Mouse (Mus musculus) stomach, embryonic 14.5 days (tissue): ENCODE data around the gene Dhx16. TPM values are rescaled to one million over a fixed set of nuclear protein-coding genes. Genes with fewer than 3 reads are reported as not detected.

Source experiments
- ATAC-seq: fragments of 200-750 bp; cut with Nextera tagmentation; 2 replicates; pipeline ENCODE4 v1.8.0; 2017; ENCODE audit warnings: low read depth, moderate TSS enrichment; ENCODE audit not compliant: insufficient number of reproducible peaks, insufficient read depth, low FRiP score
- H3K27ac ChIP-seq: fragments of 300-500 bp; sonication (generic); 2 replicates; pipeline ENCODE4 v1.5.1; 2014; ENCODE audit warnings: mild to moderate bottlenecking, low read length, moderate library complexity, mixed read lengths
- H3K27me3 ChIP-seq: fragments of 300-500 bp; sonication (generic); 2 replicates; pipeline ENCODE4 v1.6.1; 2014; ENCODE audit warnings: low read length, control low read depth, mixed read lengths; ENCODE audit not compliant: control insufficient read depth, insufficient read depth
- H3K36me3 ChIP-seq: fragments of 300-500 bp; sonication (generic); 2 replicates; pipeline ENCODE4 v1.6.1; 2014; ENCODE audit warnings: mild to moderate bottlenecking, control low read depth, low read length, moderate library complexity, mixed read lengths; ENCODE audit not compliant: control insufficient read depth, insufficient read depth
- H3K4me1 ChIP-seq: fragments of 300-500 bp; sonication (generic); 2 replicates; pipeline ENCODE4 v1.6.1; 2014; ENCODE audit warnings: low read length, control low read depth, mixed read lengths; ENCODE audit not compliant: control insufficient read depth, insufficient read depth
- H3K4me2 ChIP-seq: fragments of 300-500 bp; sonication (generic); replicated peaks from 2 replicates; pipeline ENCODE4 v1.6.1; 2014; ENCODE audit warnings: low read depth, low read length, control low read depth
- H3K4me3 ChIP-seq: fragments of 300-500 bp; sonication (generic); 2 replicates; pipeline ENCODE4 v1.5.1; 2014; ENCODE audit warnings: low read depth, low read length, control low read depth
- H3K9ac ChIP-seq: fragments of 300-500 bp; sonication (generic); replicated peaks from 2 replicates; pipeline ENCODE4 v1.6.1; 2014; ENCODE audit warnings: low read depth, mild to moderate bottlenecking, control low read depth, low read length, moderate library complexity, mixed read lengths
- H3K9me3 ChIP-seq: fragments of 300-500 bp; sonication (generic); 2 replicates; pipeline ENCODE4 v1.6.1; 2016; ENCODE audit warnings: low read depth, low read length, control low read depth; ENCODE audit not compliant: control insufficient read depth
- WGBS: fragments of 180-500 bp; shearing (Covaris S2); extraction: QIAGEN DNeasy Blood & Tissue Kit; methylation state at CpG from one replicate; pipeline ENCODE4 v1.1.7; 2014; 5-methylcytosine and 5-hydroxymethylcytosine counted together
- polyA plus RNA-seq: library from polyadenylated mRNA; unstranded; fragments of >200 nt; fragmentation: Nextera tagmentation; extraction: Ambion mirVana; gene quantifications from 2 replicates; pipeline ENCODE4 v1.2.1, GENCODE M21; 2014

Dhx16 gene
- polyA plus RNA-seq, 1 experiment from 2014 or later = 34.0 TPM

DNA sequence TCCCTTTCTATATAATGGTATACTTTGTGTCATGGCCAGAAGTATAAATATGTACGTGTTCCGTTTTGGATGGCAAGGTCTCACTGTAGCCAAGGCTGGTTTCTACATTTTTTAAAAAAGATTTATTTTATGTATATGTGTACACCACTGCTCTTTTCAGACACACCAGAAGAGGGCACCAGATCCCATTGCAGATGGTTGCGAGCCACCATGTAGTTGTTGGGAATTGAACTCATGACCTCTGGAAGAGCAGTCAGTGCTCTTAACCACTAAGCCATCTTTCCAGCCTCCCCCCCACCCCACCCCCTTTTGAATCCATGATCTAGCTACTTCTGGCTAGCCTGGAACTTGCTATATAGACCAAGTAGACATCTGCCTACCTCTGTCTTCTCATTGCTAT lies 36.1 kb upstream of the Dhx16 start:
- Histone ChIP-seq H3K9ac (no peak overlapping the region), H3K9me3 (no peaks in the 10 kb centered on the region), H3K4me3 (no peak overlapping the region), H3K36me3 (peaks cover 33% of the 10 kb centered on the region), H3K27ac (no peak overlapping the region), H3K4me2 (no peak overlapping the region), H3K27me3 (no peaks in the 10 kb centered on the region), H3K4me1 (peaks cover 11% of the 10 kb centered on the region; the same call in 1 of the 2 replicates)
- WGBS = 84% methylated on average over 3 of the region's 3 CpGs
- no peak for ATAC-seq

DNA sequence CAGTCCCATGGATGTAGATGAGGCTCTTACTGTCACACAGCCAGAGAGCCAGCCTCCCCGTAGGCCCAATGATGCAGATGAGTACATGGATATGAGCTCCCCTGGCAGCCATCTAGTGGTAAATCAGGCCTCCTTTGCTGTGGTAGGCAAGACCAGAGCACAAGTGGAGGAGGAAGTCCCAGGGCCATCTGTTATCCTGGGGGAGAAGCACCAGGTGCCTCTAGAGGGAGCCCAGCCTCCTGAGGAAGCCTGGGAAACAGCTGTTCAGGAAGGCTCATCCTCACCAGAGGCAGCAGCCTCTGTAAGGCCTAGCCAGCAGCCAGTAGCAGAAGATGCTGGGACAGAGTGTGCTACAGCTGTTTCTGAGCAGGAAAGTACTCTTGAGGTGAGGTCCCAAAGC lies 31.5 kb upstream of the Dhx16 start:
- Histone ChIP-seq H3K9ac (no peak overlapping the region), H3K4me1 (0 out of 2 replicates have a peak, but pooled peaks cover under 1% of the 10 kb centered on the region), H3K4me2 (no peak overlapping the region), H3K4me3 (no peak overlapping the region), H3K27me3 (no peaks in the 10 kb centered on the region), H3K9me3 (no peaks in the 10 kb centered on the region), H3K27ac (no peak overlapping the region), H3K36me3 (peaks cover 70% of the 10 kb centered on the region)
- ATAC-seq = peak; percentile 23; the same call in 1 of the 2 replicates
- WGBS = 44% methylated on average over 1 of the region's 1 CpGs

DNA sequence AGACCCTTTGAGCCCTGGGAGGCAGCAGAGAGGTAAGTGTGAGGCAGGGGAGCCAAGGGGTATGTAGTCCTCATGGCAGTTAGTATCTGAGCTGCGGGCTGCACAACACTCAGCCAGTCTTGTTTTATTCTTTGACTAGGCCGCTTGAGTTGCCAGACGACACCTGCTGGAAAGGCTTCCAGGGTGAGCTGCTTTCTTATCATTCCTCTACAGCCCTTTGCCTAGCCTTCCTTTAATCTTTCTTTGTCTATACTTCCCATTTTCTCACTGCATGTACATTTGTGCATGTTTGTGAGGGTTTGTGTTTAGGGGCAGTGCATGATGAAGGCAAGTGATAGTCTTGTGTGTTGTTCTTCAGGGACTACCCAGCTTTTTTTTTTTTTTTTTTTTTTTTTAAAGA lies 28.6 kb upstream of the Dhx16 start:
- 91% methylated on average over 3 of the region's 3 CpGs for WGBS
- H3K4me1 ChIP-seq = no peaks in the 10 kb centered on the region
- H3K9ac ChIP-seq = no peak overlapping the region
- H3K4me3 ChIP-seq = no peak overlapping the region
- H3K27ac ChIP-seq = no peak overlapping the region
- peaks cover 71% of the 10 kb centered on the region for H3K36me3 ChIP-seq
- H3K4me2 ChIP-seq = no peak overlapping the region
- no peak for ATAC-seq
- H3K27me3 ChIP-seq = no peaks in the 10 kb centered on the region
- no peaks in the 10 kb centered on the region for H3K9me3 ChIP-seq

DNA sequence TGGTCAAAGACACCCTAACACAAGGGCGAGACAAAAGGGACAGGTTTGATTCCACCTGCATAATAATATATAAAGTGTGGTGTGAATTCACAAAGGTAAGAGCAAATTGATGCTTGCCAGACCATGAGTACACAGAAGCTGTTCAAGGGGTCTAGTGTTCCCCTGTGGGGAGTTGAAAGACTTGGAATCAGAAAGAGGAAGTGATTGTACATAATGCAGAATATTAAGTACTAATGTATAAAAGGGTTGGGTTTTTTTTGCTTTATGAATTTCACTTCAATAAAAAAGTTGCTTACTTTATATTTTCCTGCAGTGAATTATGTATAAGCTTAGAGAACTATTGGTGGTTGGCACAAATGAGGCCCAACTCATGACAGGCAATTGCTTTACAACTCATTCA lies 20.2 kb upstream of the Dhx16 start:
- Histone ChIP-seq H3K9ac (no peak overlapping the region), H3K4me3 (no peak overlapping the region), H3K4me2 (no peak overlapping the region), H3K9me3 (no peaks in the 10 kb centered on the region), H3K27me3 (no peaks in the 10 kb centered on the region), H3K36me3 (peaks cover 15% of the 10 kb centered on the region), H3K27ac (no peak overlapping the region), H3K4me1 (peaks cover 4% of the 10 kb centered on the region; the same call in 1 of the 2 replicates)
- no peak for ATAC-seq
- 88% methylated on average over 1 of the region's 1 CpGs for WGBS

DNA sequence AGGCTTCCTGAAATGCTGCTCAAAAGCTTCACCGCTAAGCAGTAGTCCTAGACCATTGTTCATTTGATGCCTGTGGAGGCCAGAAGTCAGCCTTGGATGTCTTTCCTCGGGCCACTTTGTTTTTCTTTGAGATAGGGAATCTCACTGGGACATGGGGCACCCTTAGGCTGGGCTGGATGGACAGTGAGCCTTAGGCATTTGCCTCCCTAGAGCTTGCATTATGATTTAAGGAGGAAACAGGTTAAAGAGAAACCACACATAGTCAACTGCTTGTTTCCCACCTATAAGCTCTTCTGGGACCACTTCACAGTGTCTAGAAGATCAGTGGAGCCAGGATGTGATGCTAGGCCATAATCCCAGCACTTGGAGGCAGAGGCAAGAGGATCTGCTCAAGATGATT lies 19.8 kb upstream of the Dhx16 start:
- H3K9me3 ChIP-seq = no peaks in the 10 kb centered on the region
- H3K27me3 ChIP-seq = no peaks in the 10 kb centered on the region
- H3K4me2 ChIP-seq = no peak overlapping the region
- H3K4me1 ChIP-seq = peaks cover 8% of the 10 kb centered on the region; the same call in 1 of the 2 replicates
- H3K27ac ChIP-seq = no peak overlapping the region
- H3K9ac ChIP-seq = no peak overlapping the region
- H3K36me3 ChIP-seq = peaks cover 12% of the 10 kb centered on the region
- no peak overlapping the region for H3K4me3 ChIP-seq
- 68% methylated on average over 2 of the region's 2 CpGs for WGBS
- no peak for ATAC-seq

DNA sequence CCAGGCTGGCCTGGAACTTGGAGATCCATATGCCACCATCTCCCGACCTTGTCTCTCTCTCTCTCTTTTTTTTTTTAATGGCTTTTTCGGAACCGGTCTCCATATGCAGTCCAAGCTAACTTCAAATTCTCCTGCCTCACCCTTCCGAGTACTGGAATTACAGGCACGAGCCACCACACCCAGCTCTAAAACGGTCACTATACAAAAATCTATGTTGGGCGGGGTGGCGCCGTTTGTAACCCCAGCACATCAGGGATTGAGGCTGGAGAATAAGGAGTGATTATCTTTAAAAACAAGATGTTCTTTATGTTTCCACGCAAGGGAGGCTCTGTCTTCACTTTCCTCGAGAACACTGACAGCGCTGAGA lies 18.8 kb upstream of the Dhx16 start:
- H3K9ac ChIP-seq = peak overlapping the region; percentile 52
- H3K36me3 ChIP-seq = peaks cover 12% of the 10 kb centered on the region
- H3K4me2 ChIP-seq = peak overlapping the region; percentile 63
- peak overlapping the region; percentile 94 for H3K27ac ChIP-seq
- H3K9me3 ChIP-seq = no peaks in the 10 kb centered on the region
- 4% methylated on average over 12 of the region's 12 CpGs for WGBS
- H3K4me1 ChIP-seq = peaks cover 11% of the 10 kb centered on the region; the same call in 1 of the 2 replicates
- no peaks in the 10 kb centered on the region for H3K27me3 ChIP-seq
- no peak for ATAC-seq
- peak overlapping the region; percentile 72 for H3K4me3 ChIP-seq

DNA sequence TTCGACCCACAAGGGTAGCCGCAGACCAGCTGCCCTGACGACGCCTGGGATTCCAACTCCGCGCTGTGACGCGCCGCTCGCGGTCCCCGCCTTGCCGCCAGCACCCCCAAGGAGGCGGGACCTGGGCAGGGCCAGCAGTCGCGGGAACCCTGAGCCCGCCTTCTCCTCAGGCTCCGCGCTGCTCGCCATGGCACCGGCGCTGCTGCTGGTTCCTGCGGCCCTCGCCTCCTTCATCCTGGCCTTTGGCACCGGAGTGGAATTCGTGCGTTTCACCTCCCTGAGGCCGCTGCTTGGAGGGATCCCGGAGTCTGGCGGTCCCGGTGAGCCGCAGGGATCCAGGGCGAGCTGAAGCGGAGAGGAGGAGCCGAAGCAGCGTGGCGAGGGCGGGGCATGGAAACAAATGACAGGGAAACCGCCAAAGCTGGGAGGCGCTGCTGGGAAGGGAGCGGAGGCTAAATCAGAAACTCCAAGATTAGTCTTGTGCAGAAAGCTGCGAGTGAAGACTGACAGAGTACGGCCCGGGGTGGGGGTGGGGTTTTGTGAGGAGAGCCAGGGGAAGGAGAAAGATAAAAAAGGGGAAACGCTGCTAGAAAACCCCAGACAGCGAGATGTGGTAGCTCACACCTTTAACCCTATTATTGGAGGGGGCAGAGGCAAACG lies 18.3 kb upstream of the Dhx16 start, which contains the start of gene Nrm:
Nrm (plus strand) TSS at position 121 of the 660 bp plus-strand sequence.
- ATAC-seq = peak; percentile 87
- peak within 1 kb of the TSS; percentile 63 for H3K4me2 ChIP-seq
- WGBS = under 1% methylated on average over 47 of the region's 47 CpGs

DNA sequence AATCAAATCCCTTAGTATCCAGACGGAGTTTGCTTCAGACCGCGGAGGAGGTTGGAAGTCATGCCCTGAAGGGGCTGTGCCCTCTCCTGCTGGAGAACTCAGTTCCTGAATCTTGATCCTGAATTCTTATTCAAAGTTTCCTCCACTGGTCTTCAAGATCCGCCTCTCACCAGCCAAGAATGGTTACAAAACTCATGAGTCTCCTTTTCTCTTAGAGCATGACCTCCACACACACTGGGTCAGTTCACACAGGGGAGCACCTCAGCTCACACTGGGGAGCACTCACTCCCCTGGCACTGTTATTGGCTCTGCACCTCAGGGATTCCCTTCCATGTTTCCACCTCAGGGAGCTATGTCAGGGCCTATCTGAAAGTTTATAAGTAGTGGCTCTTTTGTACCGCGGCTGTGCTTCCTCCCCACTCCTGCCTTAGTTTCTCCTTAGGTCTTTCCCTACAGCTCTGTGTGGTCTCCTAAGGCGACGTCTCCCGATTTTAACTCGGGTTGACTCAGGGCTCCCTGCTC lies 14.7 kb upstream of the Dhx16 start:
- Histone ChIP-seq H3K4me3 (peak overlapping the region; percentile 63), H3K27me3 (no peaks in the 10 kb centered on the region), H3K36me3 (no peaks in the 10 kb centered on the region), H3K4me1 (peaks cover 34% of the 10 kb centered on the region; the same call in 1 of the 2 replicates), H3K9me3 (no peaks in the 10 kb centered on the region), H3K4me2 (peak overlapping the region; percentile 92), H3K9ac (peak overlapping the region; percentile 74; the same call in 1 of the 2 replicates), H3K27ac (peak overlapping the region; percentile 96)
- 24% methylated on average over 10 of the region's 10 CpGs for WGBS
- no peak for ATAC-seq

More for the DNA sequence above, 18.3 kb upstream of the Dhx16 start, which contains the start of gene Nrm:
- H3K9me3 ChIP-seq = no peaks in the 10 kb centered on the region
- H3K9ac ChIP-seq = peak within 1 kb of the TSS; percentile 52
- H3K27me3 ChIP-seq = no peaks in the 10 kb centered on the region
- H3K36me3 ChIP-seq = peaks cover 12% of the 10 kb centered on the region
- peaks cover 11% of the 10 kb centered on the region; the same call in 1 of the 2 replicates for H3K4me1 ChIP-seq
- peak within 1 kb of the TSS; percentile 72 for H3K4me3 ChIP-seq
- H3K27ac ChIP-seq = peak within 1 kb of the TSS; percentile 94
